Mouse (Mus musculus): Measurements from ENCODE around the gene 2200002D01Rik. TPM values are rescaled to one million over a fixed set of nuclear protein-coding genes. Genes with fewer than 3 reads are reported as not detected.

Gene 2200002D01Rik
- polyA plus RNA-seq, 1 experiment from 2014 or later: 0.50 TPM

Other genes with a start within 250 kb of the 2200002D01Rik start
- 5.9 and 11.6 TPM in 2 replicates for gene Ryr1, start 123.3 kb downstream of the 2200002D01Rik start, polyA plus RNA-seq (2014; fragmentation: Nextera tagmentation; extraction: Ambion mirVana)
- 0.51 and 0.59 TPM in 2 replicates for gene Rasgrp4, start 113.6 kb downstream of the 2200002D01Rik start, polyA plus RNA-seq (2014; fragmentation: Nextera tagmentation; extraction: Ambion mirVana)
- gene Fam98c, start 92.2 kb downstream of the 2200002D01Rik start, polyA plus RNA-seq (2014; fragmentation: Nextera tagmentation; extraction: Ambion mirVana): 29.5 and 33.6 TPM in 2 replicates
- gene Ggn, start 78.3 kb downstream of the 2200002D01Rik start, polyA plus RNA-seq (2014; fragmentation: Nextera tagmentation; extraction: Ambion mirVana): 0.23 and 0.33 TPM in 2 replicates
- 9.6 and 14.9 TPM in 2 replicates for gene Spred3, start 78.1 kb downstream of the 2200002D01Rik start, polyA plus RNA-seq (2014; fragmentation: Nextera tagmentation; extraction: Ambion mirVana)
- 301 and 308 TPM in 2 replicates for gene Psmd8, start 67.8 kb downstream of the 2200002D01Rik start, polyA plus RNA-seq (2014; fragmentation: Nextera tagmentation; extraction: Ambion mirVana)
- gene Catsperg1, start 34.4 kb downstream of the 2200002D01Rik start, polyA plus RNA-seq (2014; fragmentation: Nextera tagmentation; extraction: Ambion mirVana): 2.5 and 3.8 TPM in 2 replicates
- gene Kcnk6, start 16.0 kb downstream of the 2200002D01Rik start, polyA plus RNA-seq (2014; fragmentation: Nextera tagmentation; extraction: Ambion mirVana): 0.32 and 0.52 TPM in 2 replicates
- gene Yif1b, start 10.1 kb downstream of the 2200002D01Rik start, polyA plus RNA-seq (2014; fragmentation: Nextera tagmentation; extraction: Ambion mirVana): 95.3 and 104 TPM in 2 replicates
- gene Spint2, start 33.4 kb upstream of the 2200002D01Rik start, polyA plus RNA-seq (2014; fragmentation: Nextera tagmentation; extraction: Ambion mirVana): 46.9 and 62.4 TPM in 2 replicates
- 1.8 and 3.6 TPM in 2 replicates for gene Ppp1r14a, start 40.8 kb upstream of the 2200002D01Rik start, polyA plus RNA-seq (2014; fragmentation: Nextera tagmentation; extraction: Ambion mirVana)
- 190 and 228 TPM in 2 replicates for gene Dpf1, start 55.5 kb upstream of the 2200002D01Rik start, polyA plus RNA-seq (2014; fragmentation: Nextera tagmentation; extraction: Ambion mirVana)

Measured in neural tube, embryonic 14.5 days (tissue).